Mouse (Mus musculus): ENCODE measurements around the gene Fam71a. TPM values are rescaled to one million over a fixed set of nuclear protein-coding genes. Genes with fewer than 3 reads are reported as not detected.

The Fam71a gene
- polyA plus RNA-seq, 1 experiment from 2014 or later, result not detected

GRCm38 (mm10) chr1:191184066-191184815 lies 19.6 kb upstream of the Fam71a start:
- WGBS, result under 1% methylated on average over 42 of the region's 42 CpGs
- Histone ChIP-seq H3K4me2 (ENCODE audit: low read depth, severe bottlenecking) (peak overlapping the region; percentile 97), H3K9ac (ENCODE audit: low read length) (no peak overlapping the region; the same call in none of the 2 replicates), H3K4me1 (ENCODE audit: control insufficient read depth, insufficient read depth, low read length) (peaks cover 28% of the 10 kb centered on the region), H3K27me3 (ENCODE audit: control insufficient read depth, insufficient read depth, low read length) (peaks cover 34% of the 10 kb centered on the region), H3K27ac (replicated peaks; ENCODE audit: low read depth, low read length) (no peak overlapping the region), H3K36me3 (ENCODE audit: control insufficient read depth, insufficient read depth, low read length) (no peaks in the 10 kb centered on the region), H3K9me3 (ENCODE audit: control insufficient read depth, low read length) (no peaks in the 10 kb centered on the region), H3K4me3 (ENCODE audit: low read depth, low read length) (peak overlapping the region; percentile 50)
- no peak for ATAC-seq (ENCODE audit: insufficient number of reproducible peaks, low FRiP score, low TSS enrichment, low read depth)
- peak; percentile 70 for DNase-seq (ENCODE audit: low spot score)

- under 1% methylated on average over 61 of the region's 67 CpGs for WGBS
- Histone ChIP-seq H3K27ac (replicated peaks; ENCODE audit: low read depth, low read length) (no peak overlapping the region), H3K4me3 (ENCODE audit: low read depth, low read length) (peak overlapping the region; percentile 50), H3K4me1 (ENCODE audit: control insufficient read depth, insufficient read depth, low read length) (peaks cover 30% of the 10 kb centered on the region), H3K36me3 (ENCODE audit: control insufficient read depth, insufficient read depth, low read length) (no peaks in the 10 kb centered on the region), H3K27me3 (ENCODE audit: control insufficient read depth, insufficient read depth, low read length) (peaks cover 34% of the 10 kb centered on the region), H3K4me2 (ENCODE audit: low read depth, severe bottlenecking) (peak overlapping the region; percentile 97), H3K9me3 (ENCODE audit: control insufficient read depth, low read length) (no peaks in the 10 kb centered on the region), H3K9ac (ENCODE audit: low read length) (peak overlapping the region; percentile 41)
- DNase-seq (ENCODE audit: low spot score) (peak; percentile 86), ATAC-seq (ENCODE audit: insufficient number of reproducible peaks, low FRiP score, low TSS enrichment, low read depth) (peak; percentile 82)
These were observed 18.8 kb upstream of the Fam71a start for GRCm38 (mm10) chr1:191183163-191184065.

GRCm38 (mm10) chr1:191182431-191183162 lies 18.0 kb upstream of the Fam71a start:
- Histone ChIP-seq H3K4me1 (ENCODE audit: control insufficient read depth, insufficient read depth, low read length) (peaks cover 37% of the 10 kb centered on the region), H3K27me3 (ENCODE audit: control insufficient read depth, insufficient read depth, low read length) (peaks cover 34% of the 10 kb centered on the region)
- ATAC-seq (ENCODE audit: insufficient number of reproducible peaks, low FRiP score, low TSS enrichment, low read depth), result 0 out of 2 replicates have a peak, but pooled peaks have one; percentile 11

GRCm38 (mm10) chr1:191181469-191182259 lies 17.0 kb upstream of the Fam71a start:
- peaks cover 32% of the 10 kb centered on the region for H3K27me3 ChIP-seq (ENCODE audit: control insufficient read depth, insufficient read depth, low read length)
- no peaks in the 10 kb centered on the region for H3K36me3 ChIP-seq (ENCODE audit: control insufficient read depth, insufficient read depth, low read length)
- WGBS, result 46% methylated on average over 12 of the region's 12 CpGs
- H3K9ac ChIP-seq (ENCODE audit: low read length), result no peak overlapping the region
- H3K27ac ChIP-seq (replicated peaks; ENCODE audit: low read depth, low read length), result no peak overlapping the region
- peak overlapping the region; percentile 97 for H3K4me2 ChIP-seq (ENCODE audit: low read depth, severe bottlenecking)
- H3K4me1 ChIP-seq (ENCODE audit: control insufficient read depth, insufficient read depth, low read length), result peaks cover 40% of the 10 kb centered on the region
- H3K9me3 ChIP-seq (ENCODE audit: control insufficient read depth, low read length), result no peaks in the 10 kb centered on the region
- DNase-seq (ENCODE audit: low spot score) (no peak), ATAC-seq (ENCODE audit: insufficient number of reproducible peaks, low FRiP score, low TSS enrichment, low read depth) (no peak)
- peak overlapping the region; percentile 50; the same call in 1 of the 2 replicates for H3K4me3 ChIP-seq (ENCODE audit: low read depth, low read length)

More at GRCm38 (mm10) chr1:191182431-191183162, 18.0 kb upstream of the Fam71a start:
- Histone ChIP-seq H3K9me3 (ENCODE audit: control insufficient read depth, low read length) (no peaks in the 10 kb centered on the region), H3K9ac (ENCODE audit: low read length) (peak overlapping the region; percentile 41), H3K4me3 (ENCODE audit: low read depth, low read length) (peak overlapping the region; percentile 50), H3K4me2 (ENCODE audit: low read depth, severe bottlenecking) (peak overlapping the region; percentile 97), H3K36me3 (ENCODE audit: control insufficient read depth, insufficient read depth, low read length) (no peaks in the 10 kb centered on the region), H3K27ac (replicated peaks; ENCODE audit: low read depth, low read length) (no peak overlapping the region)
- under 1% methylated on average over 61 of the region's 61 CpGs for WGBS
- DNase-seq (ENCODE audit: low spot score), result peak; percentile 77

GRCm38 (mm10) chr1:191180397-191180796 lies 15.8 kb upstream of the Fam71a start:
- H3K4me2 ChIP-seq (ENCODE audit: low read depth, severe bottlenecking), result no peak overlapping the region
- H3K36me3 ChIP-seq (ENCODE audit: control insufficient read depth, insufficient read depth, low read length), result no peaks in the 10 kb centered on the region
- H3K9me3 ChIP-seq (ENCODE audit: control insufficient read depth, low read length), result no peaks in the 10 kb centered on the region
- no peak overlapping the region for H3K27ac ChIP-seq (replicated peaks; ENCODE audit: low read depth, low read length)
- peaks cover 37% of the 10 kb centered on the region for H3K4me1 ChIP-seq (ENCODE audit: control insufficient read depth, insufficient read depth, low read length)
- DNase-seq (ENCODE audit: low spot score) (no peak), ATAC-seq (ENCODE audit: insufficient number of reproducible peaks, low FRiP score, low TSS enrichment, low read depth) (no peak)
- H3K9ac ChIP-seq (ENCODE audit: low read length), result no peak overlapping the region
- 61% methylated on average over 4 of the region's 4 CpGs for WGBS
- peaks cover 24% of the 10 kb centered on the region for H3K27me3 ChIP-seq (ENCODE audit: control insufficient read depth, insufficient read depth, low read length)
- no peak overlapping the region for H3K4me3 ChIP-seq (ENCODE audit: low read depth, low read length)

- WGBS, result 32% methylated on average over 2 of the region's 2 CpGs
- Histone ChIP-seq H3K4me2 (ENCODE audit: low read depth, severe bottlenecking) (no peak overlapping the region), H3K27ac (replicated peaks; ENCODE audit: low read depth, low read length) (no peak overlapping the region)
These were observed 15.2 kb upstream of the Fam71a start for GRCm38 (mm10) chr1:191179846-191180245.

GRCm38 (mm10) chr1:191178511-191179188 lies 14.0 kb upstream of the Fam71a start:
- H3K9me3 ChIP-seq (ENCODE audit: control insufficient read depth, low read length), result no peaks in the 10 kb centered on the region
- no peak overlapping the region for H3K27ac ChIP-seq (replicated peaks; ENCODE audit: low read depth, low read length)
- peaks cover 19% of the 10 kb centered on the region for H3K4me1 ChIP-seq (ENCODE audit: control insufficient read depth, insufficient read depth, low read length)
- ATAC-seq (ENCODE audit: insufficient number of reproducible peaks, low FRiP score, low TSS enrichment, low read depth), result no peak
- DNase-seq (ENCODE audit: low spot score), result peak; percentile 30
- no peak overlapping the region for H3K4me3 ChIP-seq (ENCODE audit: low read depth, low read length)
- no peaks in the 10 kb centered on the region for H3K36me3 ChIP-seq (ENCODE audit: control insufficient read depth, insufficient read depth, low read length)
- H3K27me3 ChIP-seq (ENCODE audit: control insufficient read depth, insufficient read depth, low read length), result peaks cover 6% of the 10 kb centered on the region
- no peak overlapping the region; the same call in 1 of the 2 replicates for H3K4me2 ChIP-seq (ENCODE audit: low read depth, severe bottlenecking)
- WGBS, result 34% methylated on average over 15 of the region's 15 CpGs
- H3K9ac ChIP-seq (ENCODE audit: low read length), result no peak overlapping the region

More at GRCm38 (mm10) chr1:191179846-191180245, 15.2 kb upstream of the Fam71a start:
- ATAC-seq (ENCODE audit: insufficient number of reproducible peaks, low FRiP score, low TSS enrichment, low read depth) (no peak), DNase-seq (ENCODE audit: low spot score) (no peak)
- H3K27me3 ChIP-seq (ENCODE audit: control insufficient read depth, insufficient read depth, low read length), result peaks cover 18% of the 10 kb centered on the region
- H3K36me3 ChIP-seq (ENCODE audit: control insufficient read depth, insufficient read depth, low read length), result no peaks in the 10 kb centered on the region
- H3K9ac ChIP-seq (ENCODE audit: low read length), result no peak overlapping the region
- no peak overlapping the region for H3K4me3 ChIP-seq (ENCODE audit: low read depth, low read length)
- H3K9me3 ChIP-seq (ENCODE audit: control insufficient read depth, low read length), result no peaks in the 10 kb centered on the region
- H3K4me1 ChIP-seq (ENCODE audit: control insufficient read depth, insufficient read depth, low read length), result peaks cover 31% of the 10 kb centered on the region

Data from limb, embryonic 11.5 days (tissue).